Mouse (Mus musculus) megakaryocyte progenitor cell, adult 5-6 weeks (primary cell): ENCODE results near the gene Mfap2. TPM values are rescaled to one million over a fixed set of nuclear protein-coding genes. Genes with fewer than 3 reads are reported as not detected.

Experiments used
- ATAC-seq: replicated peaks from 2 replicates; pipeline ENCODE4 v1.8.0; 2016; ENCODE audit warnings: mild to moderate bottlenecking, moderate TSS enrichment, inconsistent platforms; ENCODE audit not compliant: poor library complexity
- total RNA-seq, 2 experiments: library from RNA; stranded (forward) in 1 of 2; stranded (reverse) in 1 of 2; fragments of 157-497, 149-512 nt in 1 of 2; fragments of 200-1000 nt in 1 of 2; gene quantifications; 2 replicates each; pipeline versions ENCODE4 v1.2.3 to v1.2.4; 2015 to 2017

Gene Mfap2
- total RNA-seq (2015) (not detected in 2 replicates), total RNA-seq (2017) (not detected in 2 replicates)

GRCm38 (mm10) chr4:141010118-141010517 lies at the start of gene Mfap2:
Gene Mfap2 (plus strand): TSS chr4:141010418.
- ATAC-seq, result no peak

- peak; percentile 85 for ATAC-seq
These were observed 49.3 kb upstream of the Mfap2 start, which contains the start of gene Sdhb for GRCm38 (mm10) chr4:140960781-140961466. Gene Sdhb (plus strand): TSS chr4:140961203.

- ATAC-seq, result peak; percentile 2
These were observed 48.6 kb upstream of the Mfap2 start for GRCm38 (mm10) chr4:140961467-140962206.

GRCm38 (mm10) chr4:140962207-140962909 lies 47.9 kb upstream of the Mfap2 start:
- ATAC-seq, result no peak

- no peak for ATAC-seq
These were observed 47.3 kb upstream of the Mfap2 start for GRCm38 (mm10) chr4:140962950-140963349.

GRCm38 (mm10) chr4:140963941-140964597 lies 46.1 kb upstream of the Mfap2 start:
- no peak for ATAC-seq

- peak; percentile 56 for ATAC-seq
These were observed 45.6 kb upstream of the Mfap2 start for GRCm38 (mm10) chr4:140964620-140965019.

- ATAC-seq, result no peak
These were observed 42.6 kb upstream of the Mfap2 start for GRCm38 (mm10) chr4:140967386-140968159.

- ATAC-seq, result no peak
These were observed 38.5 kb upstream of the Mfap2 start for GRCm38 (mm10) chr4:140971691-140972090.

- no peak for ATAC-seq
These were observed 35.8 kb upstream of the Mfap2 start for GRCm38 (mm10) chr4:140974408-140974807.

- peak; percentile 77 for ATAC-seq
These were observed 34.9 kb upstream of the Mfap2 start for GRCm38 (mm10) chr4:140975356-140975755.

- ATAC-seq, result no peak
These were observed 32.9 kb upstream of the Mfap2 start for GRCm38 (mm10) chr4:140977278-140977677.

GRCm38 (mm10) chr4:140977886-140978692 lies 32.1 kb upstream of the Mfap2 start:
- ATAC-seq, result peak; percentile 43

GRCm38 (mm10) chr4:140981605-140982004 lies 28.6 kb upstream of the Mfap2 start:
- ATAC-seq, result no peak

- no peak for ATAC-seq
These were observed 27.4 kb upstream of the Mfap2 start for GRCm38 (mm10) chr4:140982808-140983207.

GRCm38 (mm10) chr4:140983442-140983841 lies 26.8 kb upstream of the Mfap2 start:
- ATAC-seq, result peak; percentile 85

- ATAC-seq, result no peak
These were observed 25.7 kb upstream of the Mfap2 start for GRCm38 (mm10) chr4:140984544-140984943.

- no peak for ATAC-seq
These were observed 24.1 kb upstream of the Mfap2 start for GRCm38 (mm10) chr4:140986024-140986710.
